Mouse (Mus musculus): ENCODE data around the gene Fbxw2. TPM values are rescaled to one million over a fixed set of nuclear protein-coding genes. Genes with fewer than 3 reads are reported as not detected.
"Not testable (repeated sequence)": the region's sequence is repeated elsewhere in the genome, so short reads cannot be mapped to it uniquely, and the experiment has no call there.

Fbxw2 gene
- polyA plus RNA-seq (2016; fragmentation: Nextera tagmentation; extraction: Ambion mirVana): 81.6 and 85.0 TPM in 2 replicates

- Histone ChIP-seq H3K4me1 (peaks cover 23% of the 10 kb centered on the region), H3K27ac (replicated peaks) (peak within 1 kb of the TSS; percentile 84), H3K4me2 (replicated peaks) (peak within 1 kb of the TSS; percentile 84), H3K9ac (replicated peaks) (peak within 1 kb of the TSS; percentile 92), H3K27me3 (peaks cover 10% of the 10 kb centered on the region), H3K36me3 (peaks cover 8% of the 10 kb centered on the region; the same call in 1 of the 2 replicates), H3K4me3 (peak within 1 kb of the TSS; percentile 96), H3K9me3 (no peaks in the 10 kb centered on the region)
- peak; percentile 97 for ATAC-seq (ENCODE audit: low FRiP score, low read depth)
- under 1% methylated on average over 52 of the region's 57 CpGs for WGBS
Measured at GRCm38 (mm10) chr2:34825827-34826459, at the start of gene Fbxw2. TSS of gene Fbxw2 (minus strand) at chr2:34826311.

- 12% methylated on average over 8 of the region's 8 CpGs for WGBS
- no peak for ATAC-seq (ENCODE audit: low FRiP score, low read depth)
- peak within 1 kb of the TSS; percentile 32 for H3K4me2 ChIP-seq (replicated peaks)
- no peak within 1 kb of the TSS for H3K27ac ChIP-seq (replicated peaks)
- peak within 1 kb of the TSS; percentile 20; the same call in 1 of the 2 replicates for H3K9ac ChIP-seq (replicated peaks)
- no peak within 1 kb of the TSS for H3K4me3 ChIP-seq
- H3K4me1 ChIP-seq: peaks cover 7% of the 10 kb centered on the region
- H3K36me3 ChIP-seq: no peaks in the 10 kb centered on the region
- H3K27me3 ChIP-seq: peaks cover 47% of the 10 kb centered on the region
- H3K9me3 ChIP-seq: no peaks in the 10 kb centered on the region
Measured at GRCm38 (mm10) chr2:34874816-34875345, 48.8 kb upstream of the Fbxw2 start, which contains the start of gene Psmd5. TSS of gene Psmd5 (minus strand) at chr2:34874968.

- Histone ChIP-seq H3K4me2 (replicated peaks) (peak within 1 kb of the TSS; percentile 32), H3K36me3 (no peaks in the 10 kb centered on the region), H3K27ac (replicated peaks) (no peak within 1 kb of the TSS), H3K27me3 (peaks cover 43% of the 10 kb centered on the region), H3K9me3 (no peaks in the 10 kb centered on the region), H3K4me1 (peaks cover 13% of the 10 kb centered on the region), H3K9ac (replicated peaks) (peak within 1 kb of the TSS; percentile 20; the same call in 1 of the 2 replicates), H3K4me3 (no peak within 1 kb of the TSS)
- no peak for ATAC-seq (ENCODE audit: low FRiP score, low read depth)
- 1% methylated on average over 14 of the region's 14 CpGs for WGBS
Measured at GRCm38 (mm10) chr2:34874271-34874670, 48.2 kb upstream of the Fbxw2 start, which contains the start of gene Cutal. TSS of gene Cutal (plus strand) at chr2:34874396.

DNA sequence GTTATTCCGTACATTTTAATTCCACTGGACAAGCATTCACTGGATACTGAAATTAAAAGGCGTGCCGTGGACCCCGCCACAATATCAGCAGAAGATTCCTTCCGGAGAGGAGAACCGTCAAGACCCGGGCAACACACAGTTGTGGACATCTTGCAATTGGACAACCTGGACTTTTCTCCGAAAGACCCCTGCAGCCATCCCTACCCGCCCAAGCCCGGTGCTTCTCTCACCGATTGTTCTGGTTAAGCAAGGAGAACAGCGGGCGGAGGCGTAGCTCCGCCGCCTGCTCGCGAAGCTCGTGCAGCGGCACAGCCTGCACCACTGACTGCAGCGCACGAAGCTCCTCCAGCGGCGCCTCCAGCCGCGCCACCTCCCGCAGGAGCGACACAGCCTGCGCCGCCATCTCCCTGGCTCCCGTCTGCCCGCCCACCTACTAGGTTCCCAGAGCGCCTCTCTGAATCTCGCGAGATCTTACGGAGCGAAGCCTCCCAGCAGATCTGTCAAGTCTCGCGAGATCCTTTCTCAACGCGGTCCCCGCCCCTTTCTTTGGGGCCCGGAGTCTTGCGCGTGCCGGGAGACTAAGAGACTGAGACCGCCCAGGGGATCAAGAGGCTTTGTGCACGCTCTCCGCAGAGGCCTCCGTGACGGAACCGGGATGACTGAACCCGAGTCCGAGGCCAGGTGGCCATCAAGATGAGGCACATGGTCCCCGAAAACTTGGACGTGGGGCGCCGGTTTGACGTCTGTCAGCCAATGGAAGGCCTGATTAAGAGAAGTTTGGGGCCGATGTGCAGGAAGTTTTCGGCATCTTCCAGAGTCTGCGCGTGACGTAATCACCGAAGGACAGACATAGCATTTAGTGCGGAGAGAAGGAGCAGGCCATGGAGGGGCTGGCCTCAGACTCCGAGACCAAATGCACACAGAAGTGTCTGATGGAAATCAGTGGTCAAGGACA is 44.7 kb upstream of the Fbxw2 start:
- peak overlapping the region; percentile 89 for H3K9ac ChIP-seq (replicated peaks)
- ATAC-seq (ENCODE audit: low FRiP score, low read depth): peak; percentile 98
- peaks cover 31% of the 10 kb centered on the region for H3K4me1 ChIP-seq
- H3K4me2 ChIP-seq (replicated peaks): peak overlapping the region; percentile 68
- peak overlapping the region; percentile 93 for H3K27ac ChIP-seq (replicated peaks)
- peak overlapping the region; percentile 81 for H3K4me3 ChIP-seq
- H3K27me3 ChIP-seq: peaks cover 28% of the 10 kb centered on the region
- H3K36me3 ChIP-seq: peaks cover 2% of the 10 kb centered on the region
- H3K9me3 ChIP-seq: no peaks in the 10 kb centered on the region
- WGBS: under 1% methylated on average over 67 of the region's 67 CpGs

- Histone ChIP-seq H3K9ac (replicated peaks) (peak overlapping the region; percentile 52), H3K27ac (replicated peaks) (no peak overlapping the region), H3K4me2 (replicated peaks) (peak overlapping the region; percentile 68), H3K27me3 (peaks cover 23% of the 10 kb centered on the region), H3K4me1 (peaks cover 31% of the 10 kb centered on the region), H3K4me3 (peak overlapping the region; percentile 81), H3K9me3 (no peaks in the 10 kb centered on the region), H3K36me3 (peaks cover 13% of the 10 kb centered on the region)
- no peak for ATAC-seq (ENCODE audit: low FRiP score, low read depth)
- WGBS: 49% methylated on average over 5 of the region's 5 CpGs
Measured at GRCm38 (mm10) chr2:34869680-34870079, 43.6 kb upstream of the Fbxw2 start.

DNA sequence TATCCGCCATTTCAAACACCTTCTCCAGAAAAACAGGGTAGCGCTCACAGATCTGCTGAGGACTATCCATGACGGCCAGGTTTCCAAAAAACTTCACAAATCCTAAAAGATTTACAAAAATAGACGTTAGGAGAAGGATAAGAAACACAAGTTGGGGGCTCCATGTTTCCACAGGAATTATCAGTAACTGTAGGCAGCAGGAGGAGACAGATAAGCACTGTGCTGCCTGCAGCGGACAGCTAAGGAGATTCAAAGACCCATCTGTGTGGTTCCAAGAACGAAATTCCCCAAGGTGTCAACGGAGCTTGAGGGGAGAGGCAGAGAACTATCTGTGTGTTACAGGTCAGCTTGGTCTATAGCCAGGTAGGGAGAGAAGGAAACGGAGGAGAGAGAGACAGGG is 31.6 kb upstream of the Fbxw2 start:
- no peak overlapping the region for H3K4me3 ChIP-seq
- H3K27ac ChIP-seq (replicated peaks): no peak overlapping the region
- no peaks in the 10 kb centered on the region for H3K9me3 ChIP-seq
- H3K27me3 ChIP-seq: no peaks in the 10 kb centered on the region
- ATAC-seq (ENCODE audit: low FRiP score, low read depth): no peak
- no peak overlapping the region for H3K9ac ChIP-seq (replicated peaks)
- H3K36me3 ChIP-seq: peaks cover 93% of the 10 kb centered on the region
- WGBS: 94% methylated on average over 8 of the region's 8 CpGs
- no peak overlapping the region for H3K4me2 ChIP-seq (replicated peaks)
- H3K4me1 ChIP-seq: no peaks in the 10 kb centered on the region

- 93% methylated on average over 4 of the region's 4 CpGs for WGBS
- H3K4me1 ChIP-seq: no peaks in the 10 kb centered on the region
- no peak overlapping the region for H3K4me2 ChIP-seq (replicated peaks)
- no peak overlapping the region for H3K27ac ChIP-seq (replicated peaks)
- H3K27me3 ChIP-seq: no peaks in the 10 kb centered on the region
- H3K9me3 ChIP-seq: no peaks in the 10 kb centered on the region
- no peak for ATAC-seq (ENCODE audit: low FRiP score, low read depth)
- peaks cover 97% of the 10 kb centered on the region for H3K36me3 ChIP-seq
- no peak overlapping the region for H3K9ac ChIP-seq (replicated peaks)
- H3K4me3 ChIP-seq: no peak overlapping the region
Measured at GRCm38 (mm10) chr2:34855265-34855664, 29.2 kb upstream of the Fbxw2 start.

GRCm38 (mm10) chr2:34847702-34848101 is 21.6 kb upstream of the Fbxw2 start:
- H3K4me1 ChIP-seq: no peaks in the 10 kb centered on the region
- H3K36me3 ChIP-seq: peaks cover 32% of the 10 kb centered on the region
- no peak overlapping the region for H3K4me3 ChIP-seq
- ATAC-seq (ENCODE audit: low FRiP score, low read depth): no peak
- 77% methylated on average over 1 of the region's 1 CpGs for WGBS
- no peak overlapping the region for H3K27ac ChIP-seq (replicated peaks)
- H3K4me2 ChIP-seq (replicated peaks): no peak overlapping the region
- no peaks in the 10 kb centered on the region for H3K9me3 ChIP-seq
- no peaks in the 10 kb centered on the region for H3K27me3 ChIP-seq
- no peak overlapping the region for H3K9ac ChIP-seq (replicated peaks)

- Histone ChIP-seq H3K4me1 (no peaks in the 10 kb centered on the region), H3K4me3 (no peak overlapping the region), H3K4me2 (replicated peaks) (no peak overlapping the region), H3K9ac (replicated peaks) (no peak overlapping the region), H3K27ac (replicated peaks) (no peak overlapping the region), H3K36me3 (no peaks in the 10 kb centered on the region), H3K27me3 (no peaks in the 10 kb centered on the region), H3K9me3 (no peaks in the 10 kb centered on the region)
- 87% methylated on average over 11 of the region's 11 CpGs for WGBS
- no peak for ATAC-seq (ENCODE audit: low FRiP score, low read depth)
Measured at GRCm38 (mm10) chr2:34843211-34843939, 17.3 kb upstream of the Fbxw2 start.

- 91% methylated on average over 8 of the region's 8 CpGs for WGBS
- no peak for ATAC-seq (ENCODE audit: low FRiP score, low read depth)
- Histone ChIP-seq H3K9ac (replicated peaks) (no peak overlapping the region), H3K27me3 (no peaks in the 10 kb centered on the region), H3K9me3 (no peaks in the 10 kb centered on the region), H3K36me3 (no peaks in the 10 kb centered on the region), H3K4me1 (no peaks in the 10 kb centered on the region; the same call in 1 of the 2 replicates), H3K4me3 (no peak overlapping the region), H3K4me2 (replicated peaks) (no peak overlapping the region), H3K27ac (replicated peaks) (no peak overlapping the region)
Measured at GRCm38 (mm10) chr2:34841706-34842105, 15.6 kb upstream of the Fbxw2 start.

- not testable (repeated sequence) for H3K36me3 ChIP-seq; H3K4me3 ChIP-seq; H3K9me3 ChIP-seq; H3K9ac ChIP-seq (replicated peaks); H3K27ac ChIP-seq (replicated peaks); H3K4me2 ChIP-seq (replicated peaks); H3K4me1 ChIP-seq; ATAC-seq (ENCODE audit: low FRiP score, low read depth); H3K27me3 ChIP-seq
- 83% methylated on average over 5 of the region's 5 CpGs for WGBS
Measured at GRCm38 (mm10) chr2:34840143-34840542, 14.0 kb upstream of the Fbxw2 start.
